Mouse (Mus musculus) hindbrain, embryonic 13.5 days (tissue): ENCODE data around the gene Lekr1. TPM values are rescaled to one million over a fixed set of nuclear protein-coding genes. Genes with fewer than 3 reads are reported as not detected.

Experiments used
- ATAC-seq: fragments of 200-750 bp; cut with Nextera tagmentation; 2 replicates; pipeline ENCODE4 v1.8.0; 2017; ENCODE audit warnings: moderate TSS enrichment; ENCODE audit not compliant: low FRiP score
- H3K27ac ChIP-seq: fragments of 300-500 bp; sonication (generic); 2 replicates; pipeline ENCODE4 v1.5.1; 2015; ENCODE audit warnings: inconsistent platforms, mild to moderate bottlenecking, moderate library complexity
- H3K27me3 ChIP-seq: fragments of 300-500 bp; sonication (generic); 2 replicates; pipeline ENCODE4 v1.6.1; 2015; ENCODE audit warnings: mild to moderate bottlenecking, inconsistent platforms
- H3K36me3 ChIP-seq: fragments of 300-500 bp; sonication (generic); 2 replicates; pipeline ENCODE4 v1.6.1; 2015; ENCODE audit warnings: mild to moderate bottlenecking, inconsistent platforms
- H3K4me1 ChIP-seq: fragments of 300-500 bp; sonication (generic); replicated peaks from 2 replicates; pipeline ENCODE4 v1.6.1; 2015; ENCODE audit warnings: inconsistent platforms
- H3K4me2 ChIP-seq: fragments of 300-500 bp; sonication (generic); 2 replicates; pipeline ENCODE4 v1.6.1; 2015; ENCODE audit warnings: inconsistent platforms, mild to moderate bottlenecking, moderate library complexity
- H3K4me3 ChIP-seq: fragments of 300-500 bp; sonication (generic); 2 replicates; pipeline ENCODE4 v1.5.1; 2015; ENCODE audit warnings: mild to moderate bottlenecking, inconsistent platforms
- H3K9ac ChIP-seq: fragments of 300-500 bp; sonication (generic); 2 replicates; pipeline ENCODE4 v1.6.1; 2015; ENCODE audit warnings: mild to moderate bottlenecking, inconsistent platforms
- H3K9me3 ChIP-seq: fragments of 300-500 bp; sonication (generic); 2 replicates; pipeline ENCODE4 v1.6.1; 2016; ENCODE audit warnings: inconsistent platforms
- WGBS: fragments of 180-500 bp; shearing (Covaris S2); methylation state at CpG from one replicate; pipeline ENCODE4 v1.1.7; 2015; 5-methylcytosine and 5-hydroxymethylcytosine counted together
- polyA plus RNA-seq: library from polyadenylated mRNA; unstranded; fragments of >200 nt; fragmentation: Nextera tagmentation; extraction: Ambion mirVana; gene quantifications from 2 replicates; pipeline ENCODE4 v1.2.1, GENCODE M21; 2015

The Lekr1 gene
- polyA plus RNA-seq, 1 experiment from 2014 or later = 8.6 TPM

DNA sequence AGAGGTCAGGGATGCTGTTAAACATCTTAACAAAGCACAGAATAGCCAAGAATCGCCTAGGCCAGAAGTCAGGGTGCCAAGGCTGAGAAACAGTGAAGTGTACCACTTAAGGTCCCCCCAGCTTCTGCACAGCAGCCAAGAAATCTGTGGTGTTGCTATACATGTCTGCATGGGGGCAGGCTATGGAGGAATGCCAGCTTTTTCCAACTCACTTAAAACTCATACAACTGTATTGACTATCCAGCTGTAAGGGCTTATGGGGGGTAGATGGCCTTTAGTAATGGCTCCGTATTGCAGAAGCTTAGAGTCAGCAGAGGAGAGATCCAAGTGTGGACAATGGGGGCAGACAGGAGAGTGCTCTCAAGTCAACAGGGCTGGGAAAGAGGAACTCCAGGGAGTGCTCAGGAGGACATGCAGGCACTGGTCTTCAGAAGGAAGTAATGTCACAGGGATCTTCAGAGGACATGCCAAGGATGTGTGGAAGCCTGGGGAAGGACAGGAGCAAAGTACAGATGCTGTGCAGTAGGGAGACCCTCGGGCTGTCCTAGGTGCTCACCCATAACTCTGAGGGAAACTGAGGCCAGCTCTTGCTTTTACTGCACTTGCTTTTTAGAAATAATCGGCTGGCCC lies 181.2 kb downstream of the Lekr1 start:
- Histone ChIP-seq H3K9me3 (no peaks in the 10 kb centered on the region), H3K4me1 (peaks cover 7% of the 10 kb centered on the region; the same call in 1 of the 2 replicates), H3K27ac (no peak overlapping the region), H3K4me2 (no peak overlapping the region), H3K9ac (no peak overlapping the region), H3K4me3 (no peak overlapping the region), H3K27me3 (no peaks in the 10 kb centered on the region), H3K36me3 (no peaks in the 10 kb centered on the region)
- 86% methylated on average over 4 of the region's 4 CpGs for WGBS
- ATAC-seq = no peak

- ATAC-seq = no peak
- H3K4me3 ChIP-seq = no peak overlapping the region
- no peak overlapping the region for H3K27ac ChIP-seq
- no peaks in the 10 kb centered on the region for H3K9me3 ChIP-seq
- H3K4me1 ChIP-seq = peaks cover 6% of the 10 kb centered on the region
- 79% methylated on average over 5 of the region's 5 CpGs for WGBS
- no peak overlapping the region for H3K4me2 ChIP-seq
- no peaks in the 10 kb centered on the region for H3K36me3 ChIP-seq
- no peak overlapping the region for H3K9ac ChIP-seq
- 0 out of 2 replicates have a peak, but pooled peaks cover under 1% of the 10 kb centered on the region for H3K27me3 ChIP-seq
Measured at GRCm38 (mm10) chr3:65853746-65854145, 187.7 kb downstream of the Lekr1 start.

GRCm38 (mm10) chr3:65855521-65855920 lies 189.5 kb downstream of the Lekr1 start:
- Histone ChIP-seq H3K36me3 (no peaks in the 10 kb centered on the region), H3K27ac (no peak overlapping the region), H3K4me3 (no peak overlapping the region), H3K9me3 (no peaks in the 10 kb centered on the region), H3K4me2 (no peak overlapping the region), H3K4me1 (peaks cover 10% of the 10 kb centered on the region), H3K9ac (no peak overlapping the region), H3K27me3 (0 out of 2 replicates have a peak, but pooled peaks cover 4% of the 10 kb centered on the region)
- ATAC-seq = no peak
- 80% methylated on average over 5 of the region's 5 CpGs for WGBS

- Histone ChIP-seq H3K9me3 (no peaks in the 10 kb centered on the region), H3K27me3 (0 out of 2 replicates have a peak, but pooled peaks cover 4% of the 10 kb centered on the region), H3K9ac (no peak overlapping the region), H3K4me1 (peaks cover 32% of the 10 kb centered on the region), H3K4me2 (no peak overlapping the region), H3K4me3 (no peak overlapping the region), H3K36me3 (no peaks in the 10 kb centered on the region), H3K27ac (no peak overlapping the region)
- ATAC-seq = no peak
- WGBS = 44% methylated on average over 11 of the region's 11 CpGs
Measured at GRCm38 (mm10) chr3:65858118-65858517, 192.1 kb downstream of the Lekr1 start.

DNA sequence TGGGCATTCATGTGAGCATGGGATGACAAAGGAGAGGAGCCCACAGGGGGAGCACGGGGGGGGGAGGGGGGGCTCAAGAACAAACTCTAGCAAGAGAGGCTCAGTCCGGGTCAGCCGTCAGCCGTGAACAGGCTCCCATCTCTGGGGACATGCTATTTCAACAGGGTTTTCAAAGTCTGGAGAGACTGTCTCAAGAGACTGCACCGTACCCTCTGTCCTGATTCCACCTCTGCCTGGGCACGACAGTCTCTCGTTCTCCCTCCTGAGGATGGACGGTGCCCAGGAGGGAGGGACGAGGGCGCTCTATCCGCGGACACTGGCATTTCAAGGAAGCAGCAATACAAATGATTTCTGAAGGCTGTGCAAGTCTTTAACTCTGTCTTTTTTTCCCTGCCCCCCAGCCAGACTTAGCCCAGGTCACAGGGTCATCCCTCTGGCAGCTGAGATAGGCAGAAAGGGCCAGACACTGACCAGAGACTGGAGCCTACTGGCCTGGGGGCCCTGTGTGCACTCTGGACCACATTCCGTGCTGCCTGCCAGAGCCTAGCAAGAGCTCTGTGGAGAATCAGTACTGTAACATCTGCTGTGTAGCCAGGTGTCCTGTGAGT lies 192.8 kb downstream of the Lekr1 start:
- no peak for ATAC-seq
- no peak overlapping the region for H3K9ac ChIP-seq

GRCm38 (mm10) chr3:65859750-65860149 lies 193.7 kb downstream of the Lekr1 start:
- Histone ChIP-seq H3K9me3 (no peaks in the 10 kb centered on the region), H3K27me3 (peaks cover 10% of the 10 kb centered on the region; the same call in 1 of the 2 replicates), H3K9ac (no peak overlapping the region), H3K4me1 (peaks cover 42% of the 10 kb centered on the region), H3K4me2 (no peak overlapping the region), H3K4me3 (no peak overlapping the region), H3K27ac (no peak overlapping the region), H3K36me3 (no peaks in the 10 kb centered on the region)
- 89% methylated on average over 6 of the region's 6 CpGs for WGBS
- ATAC-seq = no peak

More for the DNA sequence above, 192.8 kb downstream of the Lekr1 start:
- no peaks in the 10 kb centered on the region for H3K9me3 ChIP-seq
- H3K27ac ChIP-seq = no peak overlapping the region
- peaks cover 36% of the 10 kb centered on the region for H3K4me1 ChIP-seq
- WGBS = 3% methylated on average over 13 of the region's 13 CpGs
- no peak overlapping the region for H3K4me3 ChIP-seq
- H3K4me2 ChIP-seq = peak overlapping the region; percentile 25; the same call in 1 of the 2 replicates
- H3K36me3 ChIP-seq = no peaks in the 10 kb centered on the region
- H3K27me3 ChIP-seq = peaks cover 5% of the 10 kb centered on the region; the same call in 1 of the 2 replicates

DNA sequence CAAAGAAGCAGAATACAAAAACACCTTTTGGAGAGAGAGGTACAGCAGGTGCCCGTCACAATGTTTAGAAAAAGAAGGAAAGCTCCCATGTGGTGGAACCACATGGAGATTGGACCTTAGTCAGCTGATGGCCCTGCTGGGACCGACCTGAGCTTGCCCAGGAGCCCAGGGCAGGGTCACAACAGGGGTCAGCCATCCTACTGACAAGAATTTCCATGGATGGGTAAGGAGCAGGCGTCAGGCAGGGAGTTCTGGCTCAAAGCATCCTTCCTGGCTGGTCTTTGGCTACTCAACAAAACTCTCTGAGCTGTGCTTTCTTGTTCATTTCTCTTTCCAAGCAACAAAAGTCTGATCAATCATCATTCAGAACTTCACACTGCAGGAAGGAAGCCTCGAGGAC lies 194.9 kb downstream of the Lekr1 start:
- Histone ChIP-seq H3K9ac (no peak overlapping the region; the same call in 1 of the 2 replicates), H3K27ac (no peak overlapping the region), H3K36me3 (no peaks in the 10 kb centered on the region), H3K9me3 (no peaks in the 10 kb centered on the region), H3K4me2 (no peak overlapping the region), H3K4me1 (peaks cover 42% of the 10 kb centered on the region), H3K27me3 (peaks cover 10% of the 10 kb centered on the region; the same call in 1 of the 2 replicates), H3K4me3 (no peak overlapping the region)
- ATAC-seq = no peak
- WGBS = 22% methylated on average over 4 of the region's 4 CpGs

DNA sequence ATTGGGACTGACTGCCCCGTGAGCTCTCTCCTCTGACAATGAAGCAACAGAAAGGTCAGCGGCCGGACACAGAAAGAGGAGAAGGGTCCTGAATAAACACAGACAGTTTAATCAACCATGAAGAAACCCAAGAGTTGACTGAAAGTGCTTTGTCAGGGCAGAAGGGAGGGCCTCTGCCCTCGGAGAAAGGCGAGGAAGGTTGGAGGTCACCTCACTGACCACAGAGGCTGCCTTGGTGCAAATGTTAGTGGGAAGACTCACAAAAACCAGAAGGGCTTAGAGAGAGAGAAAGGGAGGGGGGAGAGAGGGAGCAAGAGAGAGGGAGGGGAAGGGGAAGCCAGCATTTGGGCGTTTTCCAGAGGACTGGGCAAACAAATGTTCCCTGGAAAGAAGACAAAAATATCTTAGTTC lies 195.4 kb downstream of the Lekr1 start:
- Histone ChIP-seq H3K9me3 (no peaks in the 10 kb centered on the region), H3K27me3 (peaks cover 10% of the 10 kb centered on the region; the same call in 1 of the 2 replicates), H3K4me3 (no peak overlapping the region), H3K9ac (no peak overlapping the region), H3K27ac (0 out of 2 replicates have a peak overlapping the region, but pooled peaks have one; percentile 3), H3K4me2 (no peak overlapping the region), H3K4me1 (peaks cover 42% of the 10 kb centered on the region), H3K36me3 (no peaks in the 10 kb centered on the region)
- no peak for ATAC-seq
- 5% methylated on average over 6 of the region's 6 CpGs for WGBS

DNA sequence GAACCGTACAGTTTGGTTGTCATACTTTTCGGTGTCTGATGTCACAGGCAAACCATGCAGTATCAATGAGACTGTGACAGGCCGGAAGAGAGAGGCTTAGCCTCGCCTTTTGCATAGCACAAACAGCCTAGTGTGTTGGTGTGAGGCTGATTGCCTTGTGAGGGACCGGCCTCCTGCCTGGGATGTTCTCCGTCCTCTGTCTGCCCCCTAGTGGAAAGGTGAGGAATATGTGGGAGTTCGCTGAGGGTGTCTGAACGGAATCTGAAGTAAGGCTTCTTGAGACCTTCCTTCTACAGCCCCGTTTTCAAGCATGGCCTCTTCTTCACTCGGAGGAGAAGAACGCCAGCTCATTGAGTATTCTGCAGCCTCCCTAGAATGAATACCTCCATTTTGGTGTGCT lies 197.3 kb downstream of the Lekr1 start:
- 4% methylated on average over 11 of the region's 11 CpGs for WGBS

GRCm38 (mm10) chr3:65863762-65864377 lies 197.8 kb downstream of the Lekr1 start:
- H3K27ac ChIP-seq = no peak overlapping the region
- H3K4me3 ChIP-seq = no peak overlapping the region
- H3K36me3 ChIP-seq = no peaks in the 10 kb centered on the region
- ATAC-seq = peak; percentile 26; the same call in 1 of the 2 replicates
- 49% methylated on average over 16 of the region's 16 CpGs for WGBS
- H3K9me3 ChIP-seq = no peaks in the 10 kb centered on the region
- H3K27me3 ChIP-seq = peaks cover 8% of the 10 kb centered on the region; the same call in 1 of the 2 replicates
- peaks cover 35% of the 10 kb centered on the region for H3K4me1 ChIP-seq
- peak overlapping the region; percentile 14; the same call in 1 of the 2 replicates for H3K9ac ChIP-seq
- peak overlapping the region; percentile 35 for H3K4me2 ChIP-seq

More for the DNA sequence above, 197.3 kb downstream of the Lekr1 start:
- Histone ChIP-seq H3K9ac (no peak overlapping the region), H3K27ac (no peak overlapping the region), H3K4me2 (peak overlapping the region; percentile 35), H3K9me3 (no peaks in the 10 kb centered on the region), H3K27me3 (peaks cover 10% of the 10 kb centered on the region; the same call in 1 of the 2 replicates), H3K4me3 (no peak overlapping the region), H3K36me3 (no peaks in the 10 kb centered on the region), H3K4me1 (peaks cover 41% of the 10 kb centered on the region)
- peak; percentile 91 for ATAC-seq

DNA sequence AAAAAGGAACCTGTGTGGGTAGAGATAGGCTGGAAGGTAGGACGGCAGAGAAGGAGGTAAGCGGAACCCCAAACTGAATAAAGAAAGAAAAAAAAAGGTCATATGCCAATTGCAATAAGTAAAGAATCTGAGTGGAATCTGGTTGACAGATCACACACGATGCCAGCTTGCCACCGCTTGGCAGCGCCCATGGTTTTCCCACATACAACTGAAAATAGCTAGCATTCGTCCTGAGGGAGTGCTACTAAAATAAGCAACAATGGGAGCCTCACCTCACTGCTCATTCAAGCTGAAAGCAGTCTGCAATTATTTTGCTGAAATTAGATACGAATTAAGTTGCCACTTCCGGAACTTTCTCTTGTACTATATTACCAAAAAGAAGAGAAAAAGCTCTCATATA lies 202.9 kb downstream of the Lekr1 start:
- peaks cover 21% of the 10 kb centered on the region for H3K4me1 ChIP-seq
- no peaks in the 10 kb centered on the region for H3K36me3 ChIP-seq
- no peak for ATAC-seq
- H3K27ac ChIP-seq = no peak overlapping the region
- no peak overlapping the region for H3K4me3 ChIP-seq
- no peaks in the 10 kb centered on the region for H3K9me3 ChIP-seq
- WGBS = 91% methylated on average over 8 of the region's 8 CpGs
- H3K27me3 ChIP-seq = peaks cover 4% of the 10 kb centered on the region; the same call in 1 of the 2 replicates
- H3K4me2 ChIP-seq = no peak overlapping the region
- no peak overlapping the region for H3K9ac ChIP-seq

DNA sequence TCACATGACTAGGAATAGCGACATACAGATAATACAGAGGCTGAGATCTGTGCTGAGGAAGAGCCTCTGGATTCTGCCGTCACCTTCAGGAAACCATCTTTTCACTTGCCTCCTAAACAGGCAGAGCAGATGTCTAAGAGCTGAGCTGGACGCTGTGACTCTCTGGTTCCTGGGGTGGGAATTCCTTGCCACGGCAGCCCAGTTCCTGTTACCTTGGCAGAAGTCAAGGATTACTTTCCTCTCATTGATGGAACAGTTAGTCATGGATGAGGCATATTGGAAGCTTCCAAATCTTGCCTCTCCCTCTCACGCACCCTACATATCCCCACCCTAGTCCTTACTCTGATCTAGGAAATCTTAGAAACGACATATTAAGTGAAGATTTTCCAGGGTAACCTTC lies 203.7 kb downstream of the Lekr1 start:
- ATAC-seq = no peak
- 81% methylated on average over 6 of the region's 6 CpGs for WGBS
- H3K27ac ChIP-seq = no peak overlapping the region
- H3K36me3 ChIP-seq = no peaks in the 10 kb centered on the region
- H3K4me1 ChIP-seq = peaks cover 16% of the 10 kb centered on the region
- H3K27me3 ChIP-seq = no peaks in the 10 kb centered on the region
- no peak overlapping the region for H3K4me3 ChIP-seq
- H3K4me2 ChIP-seq = no peak overlapping the region
- H3K9me3 ChIP-seq = no peaks in the 10 kb centered on the region
- H3K9ac ChIP-seq = no peak overlapping the region
